Mouse (Mus musculus) spleen, adult 2 months (tissue): ENCODE data around the gene Vmn1r47. TPM values are rescaled to one million over a fixed set of nuclear protein-coding genes. Genes with fewer than 3 reads are reported as not detected.
"Not testable (repeated sequence)": the region's sequence is repeated elsewhere in the genome, so short reads cannot be mapped to it uniquely, and the experiment has no call there.

ENCODE experiments used
- DNase-seq, 2 experiments: peaks; one replicate each; pipeline versions ENCODE4 v3.0.0 to v3.0.0-alpha.2; 2012 to 2021; ENCODE audit warnings: low spot score in 2 of 2, low read depth in 1 of 2
- H3K27ac ChIP-seq: fragments of 200-500 bp; 2 replicates; pipeline ENCODE4 v1.5.1; 2012; ENCODE audit warnings: low read length, inconsistent platforms; ENCODE audit not compliant: insufficient read depth
- H3K27me3 ChIP-seq: fragments of 200-500 bp; 2 replicates; pipeline ENCODE4 v1.6.1; 2012; ENCODE audit warnings: mild to moderate bottlenecking, moderate library complexity, low read length, inconsistent platforms; ENCODE audit not compliant: control insufficient read depth, insufficient read depth
- H3K36me3 ChIP-seq: fragments of 200-500 bp; 2 replicates; pipeline ENCODE4 v1.6.1; 2012; ENCODE audit warnings: mild to moderate bottlenecking, low read length, inconsistent platforms; ENCODE audit not compliant: control insufficient read depth, insufficient read depth
- H3K4me1 ChIP-seq: fragments of 200-500 bp; 2 replicates; pipeline ENCODE4 v1.6.1; 2011; ENCODE audit warnings: inconsistent platforms; ENCODE audit not compliant: control insufficient read depth, insufficient read depth, insufficient read length
- H3K4me3 ChIP-seq: fragments of 200-500 bp; 2 replicates; pipeline ENCODE4 v1.5.1; 2011; ENCODE audit warnings: mild to moderate bottlenecking, inconsistent platforms; ENCODE audit not compliant: insufficient read depth, insufficient read length; ENCODE audit errors: extremely low read depth
- CTCF ChIP-seq: fragments of 200-500 bp; IDR thresholded peaks from 2 replicates; pipeline ENCODE4 v1.5.1; 2011; ENCODE audit warnings: mild to moderate bottlenecking, inconsistent platforms; ENCODE audit not compliant: insufficient read depth, insufficient read length, insufficient replicate concordance; ENCODE audit errors: extremely low read depth
- POLR2A ChIP-seq: fragments of 200-500 bp; IDR thresholded peaks from 2 replicates; pipeline ENCODE4 v1.6.1; 2011; ENCODE audit warnings: low read depth, low read length, inconsistent platforms
- WGBS: fragments of 180-500 bp; shearing (Covaris S2); methylation state at CpG from one replicate; pipeline ENCODE4 v1.1.7; 2018; 5-methylcytosine and 5-hydroxymethylcytosine counted together
- polyA plus RNA-seq: library from polyadenylated mRNA; depleted of rRNA; stranded (reverse); fragments of >200 nt; gene quantifications from 2 replicates; pipeline ENCODE4 v1.2.3, GENCODE M21; 2012; rRNA removed

Gene Vmn1r47
- polyA plus RNA-seq = not detected in 2 replicates

- not testable (repeated sequence) for H3K27me3 ChIP-seq, H3K27ac ChIP-seq, H3K4me1 ChIP-seq, H3K36me3 ChIP-seq, H3K4me3 ChIP-seq, DNase-seq
- WGBS = 90% methylated on average over 1 of the region's 1 CpGs
These were observed at the start of gene Vmn1r47 for GRCm38 (mm10) chr6:90015847-90016246. Vmn1r47 (plus strand) TSS chr6:90016147.

- H3K4me3 ChIP-seq = no peak overlapping the region
- no peak overlapping the region for H3K27ac ChIP-seq
- H3K36me3 ChIP-seq = no peaks in the 10 kb centered on the region
- TF ChIP-seq POLR2A (no peak), CTCF (no peak)
- no peak for DNase-seq
- no peaks in the 10 kb centered on the region for H3K4me1 ChIP-seq
- no peaks in the 10 kb centered on the region for H3K27me3 ChIP-seq
These were observed 49.6 kb upstream of the Vmn1r47 start for GRCm38 (mm10) chr6:89966341-89966740.

- no peak for DNase-seq
- H3K4me1 ChIP-seq = no peaks in the 10 kb centered on the region
These were observed 46.9 kb upstream of the Vmn1r47 start, which contains the start of gene Vmn1r46 for GRCm38 (mm10) chr6:89969013-89969412. Vmn1r46 (plus strand) TSS chr6:89969313.

GRCm38 (mm10) chr6:89985989-89986388 is 30.0 kb upstream of the Vmn1r47 start:
- WGBS = 13% methylated on average over 1 of the region's 1 CpGs
- Histone ChIP-seq H3K4me3 (no peak overlapping the region), H3K4me1 (no peaks in the 10 kb centered on the region), H3K36me3 (no peaks in the 10 kb centered on the region), H3K27ac (no peak overlapping the region), H3K27me3 (no peaks in the 10 kb centered on the region)
- TF ChIP-seq POLR2A (no peak), CTCF (no peak)
- no peak for DNase-seq

More at GRCm38 (mm10) chr6:89969013-89969412, 46.9 kb upstream of the Vmn1r47 start, which contains the start of gene Vmn1r46:
- no peak within 1 kb of the TSS for H3K4me3 ChIP-seq
- H3K27me3 ChIP-seq = no peaks in the 10 kb centered on the region
- H3K36me3 ChIP-seq = no peaks in the 10 kb centered on the region
- H3K27ac ChIP-seq = no peak within 1 kb of the TSS
- WGBS = 67% methylated on average over 2 of the region's 2 CpGs
- TF ChIP-seq POLR2A (no peak), CTCF (no peak)

GRCm38 (mm10) chr6:90036741-90037140 is 20.8 kb downstream of the Vmn1r47 start, which contains the start of gene Vmn1r48:
Vmn1r48 (minus strand) TSS chr6:90036841.
- not testable (repeated sequence) for H3K27ac ChIP-seq, H3K4me3 ChIP-seq, H3K36me3 ChIP-seq, DNase-seq, H3K4me1 ChIP-seq, H3K27me3 ChIP-seq
- no CpG with 5 or more reads among the region's 2 CpGs for WGBS

Other genes starting within 250 kb of the Vmn1r47 start
- gene Vmn1r42, start 139.7 kb upstream of the Vmn1r47 start, polyA plus RNA-seq = not detected in 2 replicates
- not detected in 2 replicates for gene Vmn1r43, start 139.7 kb upstream of the Vmn1r47 start, polyA plus RNA-seq
- not detected in 2 replicates for gene Vmn1r44, start 132.5 kb upstream of the Vmn1r47 start, polyA plus RNA-seq
- gene Vmn1r45, start 75.5 kb upstream of the Vmn1r47 start, polyA plus RNA-seq = not detected in 2 replicates
- not detected in 2 replicates for gene Vmn1r46, start 46.8 kb upstream of the Vmn1r47 start, polyA plus RNA-seq
- not detected in 2 replicates for gene Vmn1r48, start 20.7 kb downstream of the Vmn1r47 start, polyA plus RNA-seq
- not detected in 2 replicates for gene Vmn1r49, start 62.4 kb downstream of the Vmn1r47 start, polyA plus RNA-seq
- not detected in 2 replicates for gene Vmn1r50, start 85.3 kb downstream of the Vmn1r47 start, polyA plus RNA-seq
- not detected in 2 replicates for gene Vmn1r51, start 106.4 kb downstream of the Vmn1r47 start, polyA plus RNA-seq
- not detected in 2 replicates for gene Vmn1r52, start 158.7 kb downstream of the Vmn1r47 start, polyA plus RNA-seq
- not detected in 2 replicates for gene V1ra8, start 186.6 kb downstream of the Vmn1r47 start, polyA plus RNA-seq
- not detected in 2 replicates for gene Vmn1r53, start 208.3 kb downstream of the Vmn1r47 start, polyA plus RNA-seq
- not detected in 2 replicates for gene Vmn1r54, start 230.2 kb downstream of the Vmn1r47 start, polyA plus RNA-seq